25 mouse cellular contexts compared by ENCODE assay signal in the genomic region with DNA sequence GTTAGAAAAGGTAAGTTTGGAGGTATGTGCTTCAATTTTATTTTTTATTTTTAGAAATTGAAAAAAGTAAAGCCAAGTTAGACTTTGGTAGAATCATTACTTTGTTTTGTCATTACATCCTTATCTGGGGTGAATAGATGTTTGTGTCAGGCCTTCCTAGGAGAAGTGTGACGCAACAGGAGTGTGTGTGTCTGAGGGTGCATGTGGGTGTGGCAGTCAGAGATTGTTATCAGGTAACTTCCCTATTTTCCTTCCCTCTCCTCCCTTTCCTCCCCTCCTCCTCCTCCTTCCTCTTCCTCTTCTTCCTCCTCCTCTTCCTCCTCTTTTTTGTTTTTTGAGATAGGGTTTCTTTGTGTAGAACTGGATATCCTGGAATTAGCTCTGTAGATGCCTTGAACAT. TPM values are rescaled to one million over a fixed set of nuclear protein-coding genes. Genes with fewer than 3 reads are reported as not detected.
DNase-seq lines count a peak whose midpoint lies in the region; ATAC-seq and TF ChIP-seq lines count a peak whose summit lies in the region.
"Had no signal": no experiment of that assay in that cellular context is flagged by ENCODE, and none has a peak within 500 bp of the region (broad histone marks: within the 10 kb centered on the region; RNA-seq: fewer than 3 reads in every experiment).

No protein-coding gene starts in this region.

- H3K9me3 ChIP-seq in intestine, embryonic 15.5 days = no peaks in the 10 kb centered on the region
- H3K9me3 ChIP-seq in intestine, embryonic 16.5 days (ENCODE audit: control insufficient read depth, low read length) = peaks cover 4% of the 10 kb centered on the region
- peaks cover 7% of the 10 kb centered on the region for H3K9me3 ChIP-seq in liver, postnatal 0 days (ENCODE audit: low read length)
- no peaks in the 10 kb centered on the region for H3K9me3 ChIP-seq in neural tube, embryonic 15.5 days (replicated peaks)
- H3K9me3 ChIP-seq: embryonic facial prominence, embryonic 15.5 days; heart, embryonic 13.5 days; hindbrain, embryonic 15.5 days had no signal

- H3K4me2 ChIP-seq in intestine, embryonic 15.5 days (replicated peaks) = no peak overlapping the region
- no peak overlapping the region for H3K4me2 ChIP-seq in intestine, embryonic 16.5 days (ENCODE audit: low read depth, low read length)
- peak overlapping the region; percentile 16; the same call in 1 of the 2 replicates for H3K4me2 ChIP-seq in liver, postnatal 0 days (ENCODE audit: low read depth, low read length)
- no peak overlapping the region for H3K4me2 ChIP-seq in neural tube, embryonic 15.5 days
- H3K4me2 ChIP-seq: embryonic facial prominence, embryonic 15.5 days; forebrain, embryonic 12.5 days; heart, embryonic 13.5 days; hindbrain, embryonic 15.5 days had no signal

- 50% methylated on average over 1 of the region's 1 CpGs for WGBS in intestine, embryonic 15.5 days
- 56% methylated on average over 1 of the region's 1 CpGs for WGBS in intestine, embryonic 16.5 days
- WGBS in liver, postnatal 0 days (ENCODE audit: insufficient replicate concordance) = 13% methylated on average over 1 of the region's 1 CpGs
- 91% methylated on average over 1 of the region's 1 CpGs for WGBS in neural tube, embryonic 15.5 days

- no peak overlapping the region for H3K4me3 ChIP-seq in intestine, embryonic 15.5 days (replicated peaks)
- no peak overlapping the region for H3K4me3 ChIP-seq in intestine, embryonic 16.5 days (ENCODE audit: low read length)
- H3K4me3 ChIP-seq in liver, postnatal 0 days (ENCODE audit: low read depth, low read length) = no peak overlapping the region
- H3K4me3 ChIP-seq in neural tube, embryonic 15.5 days (replicated peaks) = no peak overlapping the region
- H3K4me3 ChIP-seq: embryonic facial prominence, embryonic 15.5 days; erythroblast, embryonic 14.5 days; forebrain, embryonic 12.5 days; heart, embryonic 13.5 days; hindbrain, embryonic 15.5 days had no signal

- H3K27me3 ChIP-seq in intestine, embryonic 15.5 days (replicated peaks) = no peaks in the 10 kb centered on the region
- H3K27me3 ChIP-seq in intestine, embryonic 16.5 days (replicated peaks; ENCODE audit: control insufficient read depth, insufficient read depth, low read length) = no peaks in the 10 kb centered on the region
- H3K27me3 ChIP-seq in liver, postnatal 0 days (ENCODE audit: insufficient read depth, low read length) = no peaks in the 10 kb centered on the region
- no peaks in the 10 kb centered on the region for H3K27me3 ChIP-seq in neural tube, embryonic 15.5 days (replicated peaks)
- H3K27me3 ChIP-seq: embryonic facial prominence, embryonic 15.5 days; forebrain, embryonic 12.5 days; heart, embryonic 13.5 days; hindbrain, embryonic 15.5 days had no signal

- H3K9ac ChIP-seq in intestine, embryonic 15.5 days = no peak overlapping the region
- H3K9ac ChIP-seq in intestine, embryonic 16.5 days (ENCODE audit: low read depth, low read length) = no peak overlapping the region
- no peak overlapping the region for H3K9ac ChIP-seq in liver, postnatal 0 days (replicated peaks)
- H3K9ac ChIP-seq in neural tube, embryonic 15.5 days (replicated peaks) = no peak overlapping the region
- H3K9ac ChIP-seq: embryonic facial prominence, embryonic 15.5 days; forebrain, embryonic 12.5 days; heart, embryonic 13.5 days; hindbrain, embryonic 15.5 days had no signal

- H3K36me3 ChIP-seq in intestine, embryonic 15.5 days = no peaks in the 10 kb centered on the region
- no peaks in the 10 kb centered on the region for H3K36me3 ChIP-seq in intestine, embryonic 16.5 days (ENCODE audit: control insufficient read depth, insufficient read depth, low read length)
- H3K36me3 ChIP-seq in liver, postnatal 0 days (replicated peaks; ENCODE audit: insufficient read depth, low read length) = peaks cover 2% of the 10 kb centered on the region; the same call in 1 of the 2 replicates
- no peaks in the 10 kb centered on the region for H3K36me3 ChIP-seq in neural tube, embryonic 15.5 days
- H3K36me3 ChIP-seq: embryonic facial prominence, embryonic 15.5 days; forebrain, embryonic 12.5 days; heart, embryonic 13.5 days; hindbrain, embryonic 15.5 days had no signal

- H3K27ac ChIP-seq in intestine, embryonic 15.5 days = no peak overlapping the region
- H3K27ac ChIP-seq in intestine, embryonic 16.5 days (ENCODE audit: low read length) = no peak overlapping the region
- H3K27ac ChIP-seq in liver, postnatal 0 days (ENCODE audit: low read depth) = peak overlapping the region; percentile 90
- H3K27ac ChIP-seq in neural tube, embryonic 15.5 days (replicated peaks) = no peak overlapping the region
- H3K27ac ChIP-seq: embryonic facial prominence, embryonic 15.5 days; forebrain, embryonic 12.5 days; heart, embryonic 13.5 days; hindbrain, embryonic 15.5 days had no signal

- no peak for TF ChIP-seq EP300 in liver, postnatal 0 days (IDR thresholded peaks at IDR 0.05; ENCODE audit: low read depth)

- ATAC-seq in intestine, embryonic 15.5 days = peak; percentile 59; the same call in 1 of the 2 replicates
- no peak for ATAC-seq in intestine, embryonic 16.5 days
- peak; percentile 64 for ATAC-seq in liver, postnatal 0 days
- ATAC-seq in neural tube, embryonic 15.5 days (ENCODE audit: low FRiP score) = no peak
- ATAC-seq: forebrain, embryonic 16.5 days had no signal

- peak; percentile 43 for DNase-seq in lung, postnatal 36 days
- DNase-seq in lung, postnatal 14 days = no peak
- DNase-seq in liver, postnatal 0 days = no peak
- DNase-seq in layer of hippocampus, adult 9-10 months (ENCODE audit: low spot score) = no peak
- DNase-seq: adrenal gland, adult 2 months; adrenal gland, postnatal 25 days; cerebellum, adult 18-20 months; cerebellum, postnatal 10 days; embryo, embryonic 11 days; gastrocnemius, postnatal 14 days; heart, adult 11 months; heart, postnatal 36 days had no signal

- no peaks in the 10 kb centered on the region for H3K4me1 ChIP-seq in intestine, embryonic 15.5 days (replicated peaks)
- peaks cover 2% of the 10 kb centered on the region; the same call in 1 of the 2 replicates for H3K4me1 ChIP-seq in intestine, embryonic 16.5 days (ENCODE audit: control insufficient read depth, insufficient read depth, low read length)
- no peaks in the 10 kb centered on the region for H3K4me1 ChIP-seq in liver, postnatal 0 days (ENCODE audit: insufficient read depth)
- H3K4me1 ChIP-seq in neural tube, embryonic 15.5 days = no peaks in the 10 kb centered on the region
- H3K4me1 ChIP-seq: embryonic facial prominence, embryonic 15.5 days; forebrain, embryonic 12.5 days; hindbrain, embryonic 15.5 days had no signal

- TF ChIP-seq CTCF in liver, postnatal 0 days (IDR thresholded peaks at IDR 0.05; ENCODE audit: low read depth) = no peak

RNA-seq across cellular contexts. Expression of a gene that starts 0.6 kb away (rescaled TPM):
- polyA plus RNA-seq in intestine, embryonic 15.5 days (2015; fragmentation: Nextera tagmentation; extraction: Ambion mirVana) = 2.0 and 3.8 TPM in 2 replicates
- 2.2 and 4.8 TPM in 2 replicates for polyA plus RNA-seq in intestine, embryonic 16.5 days (2015; fragmentation: Nextera tagmentation; extraction: Ambion mirVana)
- 1,244 and 1,400 TPM in 2 replicates for polyA plus RNA-seq in liver, postnatal 0 days (2015; fragmentation: Nextera tagmentation; extraction: Ambion mirVana)
- polyA plus RNA-seq in neural tube, embryonic 15.5 days (2015; fragmentation: Nextera tagmentation; extraction: Ambion mirVana) = 0.09 and 0.47 TPM in 2 replicates
- polyA plus RNA-seq: C2C12; embryonic facial prominence, embryonic 11.5 days; forebrain, embryonic 16.5 days; frontal cortex, adult 2 months; hindbrain, embryonic 11.5 days had no signal

RNA-seq across cellular contexts. Expression of a gene that starts 54.3 kb away (rescaled TPM):
- polyA plus RNA-seq in intestine, embryonic 15.5 days (2015; fragmentation: Nextera tagmentation; extraction: Ambion mirVana) = 2.7 and 3.6 TPM in 2 replicates
- 2.5 and 3.1 TPM in 2 replicates for polyA plus RNA-seq in intestine, embryonic 16.5 days (2015; fragmentation: Nextera tagmentation; extraction: Ambion mirVana)
- polyA plus RNA-seq in liver, postnatal 0 days (2015; fragmentation: Nextera tagmentation; extraction: Ambion mirVana) = 29.7 and 30.6 TPM in 2 replicates
- 3.5 and 4.8 TPM in 2 replicates for polyA plus RNA-seq in neural tube, embryonic 15.5 days (2015; fragmentation: Nextera tagmentation; extraction: Ambion mirVana)
- polyA plus RNA-seq: adrenal gland, adult 2 months; C2C12; embryonic facial prominence, embryonic 11.5 days; erythroblast, embryonic 14.5 days; hindbrain, embryonic 11.5 days had no signal

Comparison
In these comparisons a context has a peak if more than half of its experiments do, and no peak if none do; other contexts are left out.
1. ATAC-seq: peak in intestine, embryonic 15.5 days (single experiment) and liver, postnatal 0 days (single experiment); none in intestine, embryonic 16.5 days (single experiment) and neural tube, embryonic 15.5 days (single experiment).
2. RNA of a gene that starts 0.6 kb away (polyA plus RNA-seq): 1,244 to 1,400 TPM in liver, postnatal 0 days; 2.2 to 4.8 TPM in intestine, embryonic 16.5 days, 2.0 to 3.8 TPM in intestine, embryonic 15.5 days and 0.09 to 0.47 TPM in neural tube, embryonic 15.5 days; every median in the first group is over 100 times any median in the second.